Mouse (Mus musculus) megakaryocyte, embryonic 14.5 days (primary cell): ENCODE results near the gene Acvr1.

Experiments
- FLI1 ChIP-seq: IDR thresholded peaks from 2 replicates; pipeline ENCODE4 v1.6.1; 2012; ENCODE audit warnings: low read length, inconsistent platforms, mixed read lengths
- GATA1 ChIP-seq: IDR thresholded peaks from 3 replicates; pipeline ENCODE4 v1.6.1; 2012; ENCODE audit warnings: mixed read lengths, low read length, inconsistent platforms, borderline replicate concordance

DNA sequence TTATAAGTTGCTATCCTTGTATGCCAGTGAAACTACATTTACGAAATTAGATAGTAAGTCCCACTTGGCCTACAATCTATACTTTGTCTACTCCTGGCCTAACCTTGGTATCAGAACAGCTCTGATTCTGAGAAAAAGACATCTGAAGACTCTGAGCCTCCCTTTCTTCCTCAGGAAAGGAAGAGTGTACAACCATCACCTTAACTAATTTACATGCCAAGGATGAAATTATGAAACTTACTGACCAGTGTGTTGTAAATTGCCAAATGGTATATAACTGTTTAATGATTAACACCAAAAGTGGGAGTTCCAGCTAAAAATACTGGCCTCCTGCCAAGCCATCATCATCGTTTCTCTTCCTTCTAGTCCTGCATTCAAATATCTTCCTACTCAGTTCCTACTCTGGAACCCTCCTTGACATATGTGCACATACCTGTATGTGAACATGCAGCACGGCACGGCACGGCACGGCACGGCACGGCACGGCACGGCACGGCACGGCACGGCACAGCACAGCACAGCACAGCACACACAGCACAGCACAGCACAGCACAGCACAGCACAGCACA is 141.4 kb downstream of the Acvr1 start:
- no peak for TF ChIP-seq GATA1
- TF ChIP-seq FLI1: no peak
